In the genomic region with DNA sequence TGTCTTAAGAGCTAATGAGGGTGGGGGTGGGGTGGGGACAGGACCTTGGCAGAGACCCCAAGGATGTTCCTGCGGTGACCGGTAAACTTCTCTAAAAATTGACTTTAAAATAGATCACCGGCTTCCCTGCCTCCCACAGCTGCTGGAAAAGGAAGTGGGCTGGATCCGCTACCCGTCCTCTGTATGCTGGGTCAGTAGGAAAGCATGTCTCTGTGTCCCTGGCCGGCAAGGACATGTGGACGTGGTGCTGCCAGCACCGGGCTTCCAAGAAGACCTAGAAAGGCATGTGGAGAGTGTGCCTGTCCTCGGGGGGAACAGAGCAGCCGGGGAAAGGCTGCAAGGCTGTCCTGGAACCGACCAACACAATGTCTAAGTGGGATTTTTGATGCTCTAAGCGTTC, we compare ENCODE assay signal across 10 mouse cellular contexts. TPM values are rescaled to one million over a fixed set of nuclear protein-coding genes. Genes with fewer than 3 reads are reported as not detected.
DNase-seq lines count a peak whose midpoint lies in the region; ATAC-seq lines count a peak whose summit lies in the region.
"Had no signal": no experiment of that assay in that cellular context is flagged by ENCODE, and none has a peak within 500 bp of the region (broad histone marks: within the 10 kb centered on the region; RNA-seq: fewer than 3 reads in every experiment).

No protein-coding gene starts in this region.

- H3K9me3 ChIP-seq in heart, embryonic 12.5 days (replicated peaks): no peaks in the 10 kb centered on the region
- H3K9me3 ChIP-seq: embryonic facial prominence, embryonic 15.5 days had no signal

- ATAC-seq in heart, embryonic 12.5 days (ENCODE audit: insufficient number of reproducible peaks, low FRiP score): no peak

- H3K9ac ChIP-seq in heart, embryonic 12.5 days: no peak overlapping the region
- H3K9ac ChIP-seq: embryonic facial prominence, embryonic 15.5 days had no signal

- H3K36me3 ChIP-seq in heart, embryonic 12.5 days: no peaks in the 10 kb centered on the region
- H3K36me3 ChIP-seq: embryonic facial prominence, embryonic 15.5 days had no signal

- H3K4me2 ChIP-seq in heart, embryonic 12.5 days: peak overlapping the region; percentile 41
- H3K4me2 ChIP-seq: embryonic facial prominence, embryonic 15.5 days had no signal

- no peak overlapping the region for H3K4me3 ChIP-seq in heart, embryonic 12.5 days
- H3K4me3 ChIP-seq: embryonic facial prominence, embryonic 15.5 days had no signal

- peak overlapping the region; percentile 52 for H3K27ac ChIP-seq in heart, embryonic 12.5 days (ENCODE audit: poor library complexity, severe bottlenecking)
- H3K27ac ChIP-seq: embryonic facial prominence, embryonic 15.5 days had no signal

- no peaks in the 10 kb centered on the region for H3K27me3 ChIP-seq in heart, embryonic 12.5 days (replicated peaks)
- H3K27me3 ChIP-seq: embryonic facial prominence, embryonic 15.5 days had no signal

- WGBS in heart, embryonic 12.5 days: 18% methylated on average over 12 of the region's 12 CpGs

- DNase-seq in lung, postnatal 10 days: peak; percentile 13
- no peak for DNase-seq in lung, postnatal 14 days
- peak; percentile 33 for DNase-seq in gastrocnemius, postnatal 10 days
- DNase-seq in testis, postnatal 10 days (ENCODE audit: low spot score): peak; percentile 62
- no peak for DNase-seq in embryo, embryonic 9.5 days (ENCODE audit: extremely low spot score)
- no peak for DNase-seq in retina, postnatal 1 day
- DNase-seq: cerebellum, adult 8-10 months; thymus, postnatal 4 days had no signal

- peaks cover 53% of the 10 kb centered on the region for H3K4me1 ChIP-seq in heart, embryonic 12.5 days (replicated peaks)

RNA-seq across cellular contexts. Expression of a gene that starts 0.5 kb away (rescaled TPM):
- 100 to 1,000 TPM; 270 to 288 TPM for total RNA-seq in gastrocnemius, postnatal 10 days (2021)
- polyA plus RNA-seq in heart, embryonic 12.5 days (2016; fragmentation: Nextera tagmentation; extraction: Ambion mirVana): 105 and 108 TPM in 2 replicates

Comparison
In these comparisons a context has a peak if more than half of its experiments do, and no peak if none do; other contexts are left out.
1. DNase-seq: peak in lung, postnatal 10 days (single experiment), gastrocnemius, postnatal 10 days (single experiment) and testis, postnatal 10 days (single experiment); none in lung, postnatal 14 days (single experiment), embryo, embryonic 9.5 days (single experiment) and retina, postnatal 1 day (single experiment).